Mouse (Mus musculus): ENCODE results near the gene Rrp12. TPM values are rescaled to one million over a fixed set of nuclear protein-coding genes. Genes with fewer than 3 reads are reported as not detected.

The Rrp12 gene
- polyA plus RNA-seq, 1 experiment from 2014 or later = 4.3 TPM

DNA sequence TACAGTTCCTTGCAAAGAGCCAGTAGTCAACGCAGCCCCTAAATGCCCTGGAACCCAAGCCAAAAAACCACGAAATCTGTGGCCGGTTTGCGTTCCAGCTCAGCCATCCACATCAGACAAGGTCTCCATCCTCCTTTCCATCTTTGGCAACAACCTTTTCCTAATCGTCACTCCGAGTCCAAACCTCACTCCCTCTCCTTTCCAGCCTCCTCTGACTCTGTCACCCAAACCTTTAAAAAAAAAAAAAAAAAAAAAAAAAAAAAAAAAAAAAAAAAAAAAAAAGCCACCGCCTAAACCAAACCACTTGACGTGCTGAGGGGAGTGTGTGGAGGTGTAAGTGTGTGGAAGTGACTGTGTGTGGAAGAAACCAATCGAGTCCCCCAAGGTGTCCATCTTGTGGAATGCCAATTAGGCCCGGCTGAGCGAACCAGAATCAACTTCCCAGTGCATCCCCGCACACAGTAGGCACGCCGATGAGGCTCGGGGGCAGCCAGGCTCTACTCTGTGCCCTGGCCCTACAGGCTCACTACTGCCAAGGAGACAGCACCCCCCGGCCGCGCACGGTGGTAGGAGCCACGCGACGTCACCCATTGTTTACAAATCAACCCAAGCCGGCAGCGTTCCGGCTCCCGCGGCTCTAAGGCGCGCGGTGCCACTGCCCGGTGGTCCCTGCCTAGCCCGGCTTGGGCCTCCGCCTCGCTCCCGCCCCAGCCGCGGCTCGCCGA, 66.4 kb downstream of the Rrp12 start, which contains the start of gene Frat1:
TSS of gene Frat1 (plus strand) at position 590 of the 725 bp plus-strand sequence.
- Histone ChIP-seq H3K27me3 (ENCODE audit: insufficient read depth, low read length) (no peaks in the 10 kb centered on the region), H3K4me1 (ENCODE audit: insufficient read depth) (peaks cover 22% of the 10 kb centered on the region), H3K4me2 (ENCODE audit: low read depth, low read length) (peak within 1 kb of the TSS; percentile 99), H3K9ac (replicated peaks) (peak within 1 kb of the TSS; percentile 61), H3K4me3 (ENCODE audit: low read depth, low read length) (peak within 1 kb of the TSS; percentile 79), H3K36me3 (replicated peaks; ENCODE audit: insufficient read depth, low read length) (no peaks in the 10 kb centered on the region), H3K27ac (ENCODE audit: low read depth) (peak within 1 kb of the TSS; percentile 91), H3K9me3 (ENCODE audit: low read length) (no peaks in the 10 kb centered on the region)
- DNase-seq = peak; percentile 93
- peak; percentile 90 for ATAC-seq
- peak; percentile 42; the same call in 1 of the 2 replicates for TF ChIP-seq EP300 (IDR thresholded peaks at IDR 0.05; ENCODE audit: low read depth)
- TF ChIP-seq CTCF (IDR thresholded peaks at IDR 0.05; ENCODE audit: low read depth) = 0 out of 2 replicates have a peak, but pooled peaks have one; percentile 18
- WGBS (ENCODE audit: insufficient replicate concordance) = 1% methylated on average over 34 of the region's 39 CpGs

DNA sequence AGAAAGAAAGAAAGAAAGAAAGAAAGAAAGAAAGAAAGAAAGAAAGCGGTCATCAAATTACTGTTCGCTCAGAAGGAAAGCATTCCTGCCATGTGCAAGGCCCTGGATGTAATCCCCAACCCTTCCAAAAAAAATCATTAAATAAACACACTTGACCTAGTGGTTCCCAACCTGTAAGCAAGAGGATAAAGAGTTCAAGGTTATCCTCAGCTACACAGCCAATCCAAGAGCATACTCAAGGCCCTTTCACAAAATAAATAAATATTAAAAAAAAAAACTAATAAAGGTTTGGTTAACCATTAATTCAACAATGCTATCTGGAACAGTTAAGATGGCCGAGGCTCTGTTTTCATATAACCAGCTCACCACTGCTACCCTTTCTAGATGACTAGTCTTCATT, 67.0 kb downstream of the Rrp12 start:
- ATAC-seq (no peak), DNase-seq (no peak)
- Histone ChIP-seq H3K27ac (ENCODE audit: low read depth) (peak overlapping the region; percentile 91), H3K9ac (replicated peaks) (peak overlapping the region; percentile 46; the same call in 1 of the 2 replicates), H3K4me2 (ENCODE audit: low read depth, low read length) (peak overlapping the region; percentile 99), H3K36me3 (replicated peaks; ENCODE audit: insufficient read depth, low read length) (no peaks in the 10 kb centered on the region), H3K9me3 (ENCODE audit: low read length) (no peaks in the 10 kb centered on the region), H3K4me3 (ENCODE audit: low read depth, low read length) (peak overlapping the region; percentile 79), H3K4me1 (ENCODE audit: insufficient read depth) (peaks cover 22% of the 10 kb centered on the region), H3K27me3 (ENCODE audit: insufficient read depth, low read length) (no peaks in the 10 kb centered on the region)
- 67% methylated on average over 3 of the region's 3 CpGs for WGBS (ENCODE audit: insufficient replicate concordance)
- no peak for TF ChIP-seq CTCF (IDR thresholded peaks at IDR 0.05; ENCODE audit: low read depth)
- no peak for TF ChIP-seq EP300 (IDR thresholded peaks at IDR 0.05; ENCODE audit: low read depth)

DNA sequence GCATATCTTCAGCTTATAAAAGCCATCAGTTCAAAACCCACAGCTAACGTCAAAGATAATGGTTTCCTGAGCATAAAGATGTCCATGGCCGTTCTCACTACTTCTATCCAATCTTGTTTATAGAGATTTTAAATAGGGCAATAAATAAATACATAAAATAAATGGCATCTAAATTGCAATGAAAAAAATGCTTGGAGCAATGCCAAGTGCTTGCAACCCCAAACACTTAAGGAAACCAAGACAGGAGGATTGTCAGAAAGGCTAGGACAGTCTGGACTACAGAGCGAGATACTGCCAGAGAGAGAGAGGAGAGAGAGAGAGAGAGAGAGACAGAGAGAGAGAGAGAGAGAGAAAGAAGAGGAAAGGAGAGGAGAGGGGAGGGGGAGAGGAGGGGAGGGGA, 69.4 kb downstream of the Rrp12 start:
- DNase-seq = no peak
- TF ChIP-seq EP300 (IDR thresholded peaks at IDR 0.05; ENCODE audit: low read depth) (no peak), CTCF (IDR thresholded peaks at IDR 0.05; ENCODE audit: low read depth) (no peak)
- H3K27ac ChIP-seq (ENCODE audit: low read depth) = no peak overlapping the region
- H3K4me3 ChIP-seq (ENCODE audit: low read depth, low read length) = no peak overlapping the region
- H3K36me3 ChIP-seq (replicated peaks; ENCODE audit: insufficient read depth, low read length) = no peaks in the 10 kb centered on the region
- no peak overlapping the region for H3K9ac ChIP-seq (replicated peaks)
- peaks cover 7% of the 10 kb centered on the region for H3K4me1 ChIP-seq (ENCODE audit: insufficient read depth)
- WGBS (ENCODE audit: insufficient replicate concordance) = 68% methylated on average over 3 of the region's 3 CpGs
- no peaks in the 10 kb centered on the region for H3K27me3 ChIP-seq (ENCODE audit: insufficient read depth, low read length)
- no peak for ATAC-seq
- H3K4me2 ChIP-seq (ENCODE audit: low read depth, low read length) = no peak overlapping the region
- no peaks in the 10 kb centered on the region for H3K9me3 ChIP-seq (ENCODE audit: low read length)

GRCm38 (mm10) chr19:41824950-41825349, 71.0 kb downstream of the Rrp12 start:
- TF ChIP-seq CTCF (IDR thresholded peaks at IDR 0.05; ENCODE audit: low read depth) (no peak), EP300 (IDR thresholded peaks at IDR 0.05; ENCODE audit: low read depth) (no peak)
- Histone ChIP-seq H3K9ac (replicated peaks) (no peak overlapping the region), H3K9me3 (ENCODE audit: low read length) (no peaks in the 10 kb centered on the region), H3K4me2 (ENCODE audit: low read depth, low read length) (no peak overlapping the region), H3K27me3 (ENCODE audit: insufficient read depth, low read length) (no peaks in the 10 kb centered on the region), H3K4me1 (ENCODE audit: insufficient read depth) (peaks cover 3% of the 10 kb centered on the region; the same call in 1 of the 2 replicates), H3K27ac (ENCODE audit: low read depth) (no peak overlapping the region), H3K4me3 (ENCODE audit: low read depth, low read length) (no peak overlapping the region), H3K36me3 (replicated peaks; ENCODE audit: insufficient read depth, low read length) (no peaks in the 10 kb centered on the region)
- DNase-seq = no peak
- no peak for ATAC-seq
- WGBS (ENCODE audit: insufficient replicate concordance) = 47% methylated on average over 5 of the region's 5 CpGs

- Histone ChIP-seq H3K4me2 (ENCODE audit: low read depth, low read length) (no peak overlapping the region), H3K4me1 (ENCODE audit: insufficient read depth) (peaks cover 2% of the 10 kb centered on the region), H3K27me3 (ENCODE audit: insufficient read depth, low read length) (no peaks in the 10 kb centered on the region), H3K9ac (replicated peaks) (no peak overlapping the region), H3K27ac (ENCODE audit: low read depth) (no peak overlapping the region), H3K9me3 (ENCODE audit: low read length) (no peaks in the 10 kb centered on the region), H3K4me3 (ENCODE audit: low read depth, low read length) (no peak overlapping the region), H3K36me3 (replicated peaks; ENCODE audit: insufficient read depth, low read length) (no peaks in the 10 kb centered on the region)
- ATAC-seq (no peak), DNase-seq (no peak)
- 58% methylated on average over 1 of the region's 1 CpGs for WGBS (ENCODE audit: insufficient replicate concordance)
- TF ChIP-seq CTCF (IDR thresholded peaks at IDR 0.05; ENCODE audit: low read depth) = no peak
- TF ChIP-seq EP300 (IDR thresholded peaks at IDR 0.05; ENCODE audit: low read depth) = no peak
These were observed 73.4 kb downstream of the Rrp12 start for GRCm38 (mm10) chr19:41822589-41822988.

- no peak overlapping the region for H3K4me3 ChIP-seq (ENCODE audit: low read depth, low read length)
- H3K4me1 ChIP-seq (ENCODE audit: insufficient read depth) = peaks cover 9% of the 10 kb centered on the region
- H3K9ac ChIP-seq (replicated peaks) = no peak overlapping the region
- no peak for ATAC-seq
- no peak overlapping the region for H3K4me2 ChIP-seq (ENCODE audit: low read depth, low read length)
- TF ChIP-seq EP300 (IDR thresholded peaks at IDR 0.05; ENCODE audit: low read depth) (no peak), CTCF (IDR thresholded peaks at IDR 0.05; ENCODE audit: low read depth) (no peak)
- DNase-seq = no peak
- H3K9me3 ChIP-seq (ENCODE audit: low read length) = no peaks in the 10 kb centered on the region
- WGBS (ENCODE audit: insufficient replicate concordance) = 53% methylated on average over 5 of the region's 5 CpGs
- H3K36me3 ChIP-seq (replicated peaks; ENCODE audit: insufficient read depth, low read length) = no peaks in the 10 kb centered on the region
- H3K27ac ChIP-seq (ENCODE audit: low read depth) = no peak overlapping the region
- no peaks in the 10 kb centered on the region for H3K27me3 ChIP-seq (ENCODE audit: insufficient read depth, low read length)
These were observed 74.5 kb downstream of the Rrp12 start for GRCm38 (mm10) chr19:41821436-41821835.

Measured in liver, postnatal 0 days (tissue).